Comparison of ENCODE assay signal across 16 mouse cellular contexts in genomic region chr6:144737786-144738185, GRCm38 (mm10).
"Had no signal": no experiment of that assay in that cellular context is flagged by ENCODE, and none has a peak within 500 bp of the region (broad histone marks: within the 10 kb centered on the region; RNA-seq: fewer than 3 reads in every experiment).

No protein-coding gene starts in this region.

- H3K27me3 ChIP-seq: neural tube, embryonic 13.5 days; neural tube, embryonic 15.5 days; stomach, embryonic 15.5 days had no signal

- H3K4me1 ChIP-seq: neural tube, embryonic 13.5 days; neural tube, embryonic 15.5 days; stomach, embryonic 15.5 days had no signal

- H3K9me3 ChIP-seq: neural tube, embryonic 13.5 days; neural tube, embryonic 15.5 days; stomach, embryonic 15.5 days had no signal

- H3K27ac ChIP-seq: neural tube, embryonic 13.5 days; neural tube, embryonic 15.5 days; stomach, embryonic 15.5 days; stomach, postnatal 0 days had no signal

- H3K4me3 ChIP-seq: neural tube, embryonic 13.5 days; neural tube, embryonic 15.5 days; stomach, embryonic 15.5 days had no signal

- H3K4me2 ChIP-seq: neural tube, embryonic 13.5 days; neural tube, embryonic 15.5 days; stomach, embryonic 15.5 days had no signal

- H3K36me3 ChIP-seq: neural tube, embryonic 13.5 days; neural tube, embryonic 15.5 days had no signal

- H3K9ac ChIP-seq: neural tube, embryonic 13.5 days; neural tube, embryonic 15.5 days; stomach, embryonic 15.5 days had no signal

- DNase-seq: retina, postnatal 1 day; right cerebral cortex, adult 18-20 months; right cerebral cortex, postnatal 14 days; right cerebral cortex, postnatal 25 days; right cerebral cortex, postnatal 4 days; spleen, adult 18-20 months; thymus, adult 18-20 months; thymus, adult 2 months; thymus, postnatal 14 days; thymus, postnatal 25 days; thymus, postnatal 36 days; thymus, postnatal 4 days had no signal
